26 mouse cellular contexts compared by ENCODE assay signal in the genomic region with DNA sequence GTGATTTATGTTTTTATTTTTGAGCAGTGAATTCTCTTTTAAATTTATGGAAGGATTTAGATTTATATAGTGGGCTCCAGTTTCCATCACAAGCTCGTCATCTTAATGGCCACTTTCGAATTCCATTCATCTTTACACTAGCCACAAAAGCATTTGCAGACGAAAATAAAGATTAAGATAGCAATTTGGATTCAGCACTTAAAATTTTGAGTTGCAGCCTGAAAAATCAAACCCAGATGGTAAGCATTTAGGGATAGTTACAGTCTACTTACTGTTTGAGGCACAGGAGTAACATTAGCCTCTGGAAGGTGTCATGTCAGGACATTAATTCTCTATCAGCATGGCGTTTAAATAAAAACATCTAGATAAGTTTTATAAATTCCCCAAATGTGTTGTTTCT.
DNase-seq lines count a peak whose midpoint lies in the region; ATAC-seq and TF ChIP-seq lines count a peak whose summit lies in the region.
"Had no signal": no experiment of that assay in that cellular context is flagged by ENCODE, and none has a peak within 500 bp of the region (broad histone marks: within the 10 kb centered on the region; RNA-seq: fewer than 3 reads in every experiment).

No protein-coding gene starts in this region.

- DNase-seq in kidney, postnatal 0 days (ENCODE audit: low spot score): peak; percentile 10
- no peak for DNase-seq in kidney, postnatal 14 days
- DNase-seq in 3T3-L1 (ENCODE audit: low read depth, low spot score) (peak; percentile 74), NIH3T3 (ENCODE audit: low read depth) (peak; percentile 86)
- no peak for DNase-seq in limb, embryonic 10.5 days (ENCODE audit: low spot score)
- no peak for DNase-seq in left cerebral cortex, adult 2 months (ENCODE audit: extremely low spot score in 1 of 2, low spot score in 2 of 2)
- DNase-seq: adrenal gland, adult 2 months; adrenal gland, postnatal 10 days; adrenal gland, postnatal 25 days; B cell, adult 2 months; cerebellum, adult 11 months; cerebellum, adult 18-20 months; cerebellum, adult 9-10 months; cerebellum, postnatal 10 days; cerebellum, postnatal 25 days had no signal

- H3K9me3 ChIP-seq in kidney, postnatal 0 days (replicated peaks; ENCODE audit: low read length): no peaks in the 10 kb centered on the region
- H3K9me3 ChIP-seq in limb, embryonic 10.5 days (replicated peaks): no peaks in the 10 kb centered on the region
- H3K9me3 ChIP-seq: embryonic facial prominence, embryonic 12.5 days; embryonic facial prominence, embryonic 15.5 days; forebrain, embryonic 10.5 days; forebrain, embryonic 12.5 days had no signal

- H3K27ac ChIP-seq in kidney, postnatal 0 days: no peak overlapping the region
- peak overlapping the region; percentile 52 for H3K27ac ChIP-seq in embryonic fibroblast, embryonic 13.5 days (ENCODE audit: insufficient read depth, low read length)
- no peak overlapping the region for H3K27ac ChIP-seq in limb, embryonic 10.5 days
- no peak overlapping the region for H3K27ac ChIP-seq in left cerebral cortex, adult 2 months
- H3K27ac ChIP-seq: embryonic facial prominence, embryonic 12.5 days; embryonic facial prominence, embryonic 15.5 days; forebrain, embryonic 10.5 days; forebrain, embryonic 12.5 days had no signal

- H3K4me3 ChIP-seq in kidney, postnatal 0 days (replicated peaks; ENCODE audit: low read depth, low read length): no peak overlapping the region
- H3K4me3 ChIP-seq in embryonic fibroblast, embryonic 13.5 days (ENCODE audit: insufficient read depth, low read length): no peak overlapping the region
- H3K4me3 ChIP-seq in limb, embryonic 10.5 days: no peak overlapping the region
- no peak overlapping the region for H3K4me3 ChIP-seq in left cerebral cortex, adult 2 months
- H3K4me3 ChIP-seq: embryonic facial prominence, embryonic 12.5 days; embryonic facial prominence, embryonic 15.5 days; forebrain, embryonic 10.5 days; forebrain, embryonic 12.5 days had no signal

- no peak overlapping the region for H3K4me2 ChIP-seq in kidney, postnatal 0 days (ENCODE audit: low read length)
- H3K4me2 ChIP-seq: embryonic facial prominence, embryonic 12.5 days; embryonic facial prominence, embryonic 15.5 days; forebrain, embryonic 12.5 days had no signal

- no peak for ATAC-seq in kidney, postnatal 0 days (replicated peaks; ENCODE audit: low FRiP score, low read depth)
- no peak for ATAC-seq in inflammation-experienced regulatory T-cells, adult 6 months
- ATAC-seq: CD4-positive, CD25-positive, alpha-beta regulatory T cell, adult 4 months; forebrain, embryonic 14.5 days; forebrain, embryonic 16.5 days had no signal

- 61% methylated on average over 4 of the region's 4 CpGs for WGBS in kidney, postnatal 0 days
- 65% methylated on average over 4 of the region's 4 CpGs for WGBS in limb, embryonic 10.5 days

- no peaks in the 10 kb centered on the region for H3K36me3 ChIP-seq in kidney, postnatal 0 days (ENCODE audit: insufficient read depth, low read length)
- H3K36me3 ChIP-seq in limb, embryonic 10.5 days: no peaks in the 10 kb centered on the region
- H3K36me3 ChIP-seq: embryonic facial prominence, embryonic 12.5 days; embryonic facial prominence, embryonic 15.5 days; forebrain, embryonic 10.5 days; forebrain, embryonic 12.5 days; G1E had no signal

- H3K9ac ChIP-seq in kidney, postnatal 0 days (ENCODE audit: low read depth, low read length): no peak overlapping the region
- H3K9ac ChIP-seq: embryonic facial prominence, embryonic 12.5 days; embryonic facial prominence, embryonic 15.5 days; forebrain, embryonic 12.5 days had no signal

- H3K27me3 ChIP-seq in kidney, postnatal 0 days (ENCODE audit: insufficient read depth, low read length): no peaks in the 10 kb centered on the region
- H3K27me3 ChIP-seq in limb, embryonic 10.5 days (ENCODE audit: low read depth, poor library complexity, severe bottlenecking): no peaks in the 10 kb centered on the region
- H3K27me3 ChIP-seq: CH12.LX; embryonic facial prominence, embryonic 15.5 days; forebrain, embryonic 12.5 days had no signal

- no peaks in the 10 kb centered on the region for H3K4me1 ChIP-seq in kidney, postnatal 0 days (replicated peaks; ENCODE audit: insufficient read depth, low read length)
- H3K4me1 ChIP-seq in embryonic fibroblast, embryonic 13.5 days (ENCODE audit: control insufficient read depth, insufficient read depth, low read length): peaks cover 2% of the 10 kb centered on the region; the same call in 1 of the 2 replicates
- no peaks in the 10 kb centered on the region for H3K4me1 ChIP-seq in limb, embryonic 10.5 days
- H3K4me1 ChIP-seq: embryonic facial prominence, embryonic 12.5 days; embryonic facial prominence, embryonic 15.5 days; forebrain, embryonic 12.5 days had no signal

- no peak for TF ChIP-seq POLR2A in embryonic fibroblast, embryonic 13.5 days (IDR thresholded peaks at IDR 0.05; ENCODE audit: low read depth, low read length)

- intact Hi-C loops in left cerebral cortex, adult 2 months (cut with DNase I): no loop called here

- no peak for TF ChIP-seq CTCF in kidney, postnatal 0 days (IDR thresholded peaks at IDR 0.05; ENCODE audit: low read depth)
- no peak for TF ChIP-seq CTCF in embryonic fibroblast, embryonic 13.5 days (IDR thresholded peaks at IDR 0.05; ENCODE audit: borderline replicate concordance, insufficient read depth, low read length)
- no peak for TF ChIP-seq CTCF in left cerebral cortex, adult 2 months (IDR thresholded peaks at IDR 0.05)

Comparison
In these comparisons a context has a peak if more than half of its experiments do, and no peak if none do; other contexts are left out.
1. DNase-seq: peak in kidney, postnatal 0 days (single experiment), 3T3-L1 (single experiment) and NIH3T3 (single experiment); none in kidney, postnatal 14 days (single experiment), limb, embryonic 10.5 days (single experiment) and left cerebral cortex, adult 2 months (0 of 2).